Mouse (Mus musculus): ENCODE data around the gene Tnnc1. TPM values are rescaled to one million over a fixed set of nuclear protein-coding genes. Genes with fewer than 3 reads are reported as not detected.

Tnnc1 gene
- polyA plus RNA-seq, 1 experiment from 2014 or later = 2.1 TPM

DNA sequence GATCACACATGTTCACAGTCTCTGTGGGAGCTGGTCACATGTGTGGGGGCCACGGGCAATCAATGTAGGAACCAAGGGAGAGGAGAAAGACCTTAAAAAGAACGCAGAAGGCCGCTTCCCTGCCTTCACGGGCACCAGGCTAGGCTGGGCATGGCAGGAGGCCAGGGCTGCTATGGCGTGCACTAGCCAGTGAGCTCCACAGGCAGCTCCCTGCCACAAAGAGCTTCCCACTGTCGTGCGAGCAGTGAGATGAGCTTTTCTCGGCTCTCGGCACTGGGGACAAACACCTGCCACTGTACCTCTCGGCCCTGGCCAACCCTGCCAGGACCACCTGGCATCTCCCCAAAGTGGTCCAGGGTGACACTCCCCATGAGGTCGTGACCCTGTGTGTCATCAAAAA is 36.7 kb upstream of the Tnnc1 start:
- H3K4me2 ChIP-seq = no peak overlapping the region
- no peaks in the 10 kb centered on the region for H3K9me3 ChIP-seq
- H3K4me3 ChIP-seq (replicated peaks) = no peak overlapping the region
- H3K27me3 ChIP-seq = no peaks in the 10 kb centered on the region
- no peaks in the 10 kb centered on the region for H3K4me1 ChIP-seq
- H3K9ac ChIP-seq = no peak overlapping the region
- WGBS = 89% methylated on average over 11 of the region's 11 CpGs
- ATAC-seq (ENCODE audit: low FRiP score) = no peak
- peak overlapping the region; percentile 46; the same call in 1 of the 2 replicates for H3K27ac ChIP-seq
- peaks cover 62% of the 10 kb centered on the region for H3K36me3 ChIP-seq (replicated peaks)

GRCm38 (mm10) chr14:31171821-31172220 is 36.3 kb upstream of the Tnnc1 start:
- ATAC-seq (ENCODE audit: low FRiP score) = no peak
- whole genome bisulfite sequencing = 97% methylated on average over 15 of the region's 15 CpGs
- H3K4me3 ChIP-seq (replicated peaks) = no peak overlapping the region

GRCm38 (mm10) chr14:31172781-31173455 is 35.2 kb upstream of the Tnnc1 start:
- Histone ChIP-seq H3K36me3 (replicated peaks) (peaks cover 77% of the 10 kb centered on the region), H3K4me1 (no peaks in the 10 kb centered on the region), H3K9ac (no peak overlapping the region), H3K4me2 (no peak overlapping the region), H3K9me3 (no peaks in the 10 kb centered on the region), H3K27ac (no peak overlapping the region), H3K4me3 (replicated peaks) (no peak overlapping the region), H3K27me3 (no peaks in the 10 kb centered on the region)
- no peak for ATAC-seq (ENCODE audit: low FRiP score)
- 94% methylated on average over 18 of the region's 18 CpGs for WGBS

More at GRCm38 (mm10) chr14:31171821-31172220, 36.3 kb upstream of the Tnnc1 start:
- Histone ChIP-seq H3K36me3 (replicated peaks) (peaks cover 66% of the 10 kb centered on the region), H3K27me3 (no peaks in the 10 kb centered on the region), H3K27ac (peak overlapping the region; percentile 46; the same call in 1 of the 2 replicates), H3K9ac (no peak overlapping the region), H3K4me1 (no peaks in the 10 kb centered on the region), H3K9me3 (no peaks in the 10 kb centered on the region), H3K4me2 (no peak overlapping the region)

DNA sequence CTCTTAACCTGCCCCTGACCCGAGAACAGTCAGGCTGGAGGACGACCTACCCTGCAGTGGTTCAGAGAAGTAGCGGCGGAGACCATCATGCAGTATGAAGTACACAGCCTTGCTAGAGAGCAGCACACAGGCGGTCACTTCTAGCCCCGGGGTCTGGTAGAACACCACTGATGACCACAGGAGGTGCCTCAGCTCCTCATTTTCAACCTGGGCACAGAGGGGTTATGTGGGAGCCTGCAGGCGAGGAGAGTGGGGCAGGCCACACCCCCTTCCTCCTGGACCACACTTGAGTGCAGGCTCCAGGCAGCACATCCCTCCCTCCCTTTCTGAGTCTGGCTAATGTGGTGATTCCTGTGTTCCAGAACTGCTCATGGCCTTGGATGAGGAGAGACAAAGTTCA is 34.6 kb upstream of the Tnnc1 start:
- no peak overlapping the region for H3K4me3 ChIP-seq (replicated peaks)
- 92% methylated on average over 7 of the region's 7 CpGs for WGBS
- H3K27ac ChIP-seq = no peak overlapping the region
- H3K4me2 ChIP-seq = no peak overlapping the region
- H3K4me1 ChIP-seq = no peaks in the 10 kb centered on the region
- H3K9ac ChIP-seq = no peak overlapping the region
- no peaks in the 10 kb centered on the region for H3K9me3 ChIP-seq
- no peak for ATAC-seq (ENCODE audit: low FRiP score)
- H3K36me3 ChIP-seq (replicated peaks) = peaks cover 81% of the 10 kb centered on the region
- no peaks in the 10 kb centered on the region for H3K27me3 ChIP-seq

- H3K27me3 ChIP-seq = no peaks in the 10 kb centered on the region
- 94% methylated on average over 16 of the region's 16 CpGs for WGBS
- H3K9ac ChIP-seq = no peak overlapping the region
- no peaks in the 10 kb centered on the region for H3K9me3 ChIP-seq
- no peak overlapping the region for H3K4me3 ChIP-seq (replicated peaks)
- H3K36me3 ChIP-seq (replicated peaks) = peaks cover 98% of the 10 kb centered on the region
- H3K4me1 ChIP-seq = no peaks in the 10 kb centered on the region
- no peak overlapping the region for H3K4me2 ChIP-seq
- H3K27ac ChIP-seq = no peak overlapping the region
- no peak for ATAC-seq (ENCODE audit: low FRiP score)
Observed at GRCm38 (mm10) chr14:31177287-31177686, 30.8 kb upstream of the Tnnc1 start.

- Histone ChIP-seq H3K27ac (no peak overlapping the region), H3K9ac (no peak overlapping the region), H3K9me3 (no peaks in the 10 kb centered on the region), H3K4me2 (no peak overlapping the region), H3K27me3 (no peaks in the 10 kb centered on the region), H3K4me1 (no peaks in the 10 kb centered on the region), H3K36me3 (replicated peaks) (peaks cover 98% of the 10 kb centered on the region), H3K4me3 (replicated peaks) (no peak overlapping the region)
- WGBS = 96% methylated on average over 5 of the region's 5 CpGs
- ATAC-seq (ENCODE audit: low FRiP score) = no peak
Observed at GRCm38 (mm10) chr14:31177715-31178114, 30.4 kb upstream of the Tnnc1 start.

GRCm38 (mm10) chr14:31179677-31180365 is 28.3 kb upstream of the Tnnc1 start:
- H3K9ac ChIP-seq = no peak overlapping the region
- no peak overlapping the region for H3K27ac ChIP-seq
- H3K4me3 ChIP-seq (replicated peaks) = no peak overlapping the region
- H3K9me3 ChIP-seq = no peaks in the 10 kb centered on the region
- H3K4me2 ChIP-seq = no peak overlapping the region
- H3K36me3 ChIP-seq (replicated peaks) = peaks cover 98% of the 10 kb centered on the region
- ATAC-seq (ENCODE audit: low FRiP score) = no peak
- no peaks in the 10 kb centered on the region for H3K4me1 ChIP-seq
- 95% methylated on average over 12 of the region's 12 CpGs for WGBS
- H3K27me3 ChIP-seq = no peaks in the 10 kb centered on the region

GRCm38 (mm10) chr14:31181512-31181911 is 26.6 kb upstream of the Tnnc1 start:
- Histone ChIP-seq H3K9ac (no peak overlapping the region), H3K4me3 (replicated peaks) (no peak overlapping the region), H3K27me3 (no peaks in the 10 kb centered on the region), H3K9me3 (no peaks in the 10 kb centered on the region), H3K36me3 (replicated peaks) (peaks cover 98% of the 10 kb centered on the region), H3K4me2 (no peak overlapping the region), H3K4me1 (no peaks in the 10 kb centered on the region), H3K27ac (no peak overlapping the region)
- WGBS = 93% methylated on average over 4 of the region's 4 CpGs
- no peak for ATAC-seq (ENCODE audit: low FRiP score)

- Histone ChIP-seq H3K4me3 (replicated peaks) (no peak overlapping the region), H3K4me1 (no peaks in the 10 kb centered on the region), H3K9me3 (no peaks in the 10 kb centered on the region), H3K4me2 (no peak overlapping the region), H3K27me3 (no peaks in the 10 kb centered on the region), H3K27ac (no peak overlapping the region), H3K36me3 (replicated peaks) (peaks cover 98% of the 10 kb centered on the region), H3K9ac (no peak overlapping the region)
- ATAC-seq (ENCODE audit: low FRiP score) = no peak
- WGBS = 82% methylated on average over 2 of the region's 2 CpGs
Observed at GRCm38 (mm10) chr14:31182786-31183290, 25.3 kb upstream of the Tnnc1 start.

DNA sequence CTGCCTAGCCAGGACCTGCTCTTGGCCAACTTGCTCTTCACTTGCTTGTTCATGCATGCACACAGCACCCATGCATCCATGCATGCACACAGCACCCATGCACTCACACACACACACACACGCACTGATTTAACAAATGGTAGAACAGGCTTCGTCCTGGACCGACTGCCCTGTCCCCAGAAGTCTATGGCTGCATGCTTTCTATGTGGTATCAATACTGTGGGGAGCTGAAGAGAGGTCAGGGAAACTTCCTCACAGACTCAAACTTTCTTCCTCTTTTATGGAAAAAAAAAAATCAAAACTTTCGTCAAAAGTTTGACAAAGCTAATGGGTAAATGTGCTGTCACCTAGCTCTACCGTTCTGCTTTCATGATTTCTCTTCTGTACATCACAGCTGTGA is 24.6 kb upstream of the Tnnc1 start:
- Histone ChIP-seq H3K4me3 (replicated peaks) (no peak overlapping the region), H3K4me1 (no peaks in the 10 kb centered on the region; the same call in 1 of the 2 replicates), H3K27me3 (no peaks in the 10 kb centered on the region), H3K9me3 (no peaks in the 10 kb centered on the region), H3K27ac (no peak overlapping the region), H3K9ac (no peak overlapping the region), H3K36me3 (replicated peaks) (peaks cover 99% of the 10 kb centered on the region), H3K4me2 (no peak overlapping the region)
- no peak for ATAC-seq (ENCODE audit: low FRiP score)
- 90% methylated on average over 5 of the region's 5 CpGs for WGBS

DNA sequence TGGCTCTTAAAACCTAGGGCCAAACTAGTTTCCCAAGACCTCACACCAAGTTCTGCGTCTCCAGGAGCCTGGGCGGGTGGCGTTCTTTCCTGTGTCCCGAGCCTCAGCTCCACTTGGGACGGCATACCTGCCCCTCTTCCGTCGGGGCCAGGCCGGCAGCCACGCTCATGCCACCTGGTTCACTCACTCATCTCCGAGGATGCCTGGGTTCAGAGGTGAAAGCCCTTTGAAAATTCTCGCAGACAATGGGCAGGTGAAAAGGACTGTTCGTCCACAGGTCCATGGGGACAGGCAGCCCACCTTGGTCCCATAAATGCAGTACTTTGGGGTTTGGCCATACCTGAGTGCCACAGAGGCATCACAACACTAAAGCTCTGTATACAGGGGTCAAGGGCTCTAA is 23.9 kb upstream of the Tnnc1 start:
- Histone ChIP-seq H3K36me3 (replicated peaks) (peaks cover 99% of the 10 kb centered on the region), H3K4me2 (no peak overlapping the region), H3K27me3 (no peaks in the 10 kb centered on the region), H3K4me1 (peaks cover 5% of the 10 kb centered on the region; the same call in 1 of the 2 replicates), H3K27ac (no peak overlapping the region), H3K9me3 (no peaks in the 10 kb centered on the region), H3K9ac (no peak overlapping the region), H3K4me3 (replicated peaks) (no peak overlapping the region)
- ATAC-seq (ENCODE audit: low FRiP score) = no peak
- 90% methylated on average over 12 of the region's 12 CpGs for WGBS

GRCm38 (mm10) chr14:31186656-31187055 is 21.5 kb upstream of the Tnnc1 start:
- no peak for ATAC-seq (ENCODE audit: low FRiP score)
- Histone ChIP-seq H3K36me3 (replicated peaks) (peaks cover 99% of the 10 kb centered on the region), H3K9me3 (no peaks in the 10 kb centered on the region), H3K27me3 (no peaks in the 10 kb centered on the region), H3K4me1 (peaks cover 12% of the 10 kb centered on the region; the same call in 1 of the 2 replicates), H3K4me2 (no peak overlapping the region), H3K27ac (no peak overlapping the region), H3K9ac (no peak overlapping the region), H3K4me3 (replicated peaks) (no peak overlapping the region)
- WGBS = 88% methylated on average over 4 of the region's 4 CpGs

All from forebrain, embryonic 12.5 days (tissue).